Mouse (Mus musculus) lung, postnatal 0 days (tissue): ENCODE measurements around the gene Lpxn. TPM values are rescaled to one million over a fixed set of nuclear protein-coding genes. Genes with fewer than 3 reads are reported as not detected.

Source experiments
- ATAC-seq: fragments of 200-750 bp; cut with Nextera tagmentation; 2 replicates; pipeline ENCODE4 v1.8.0; 2017; ENCODE audit warnings: moderate library complexity
- DNase-seq: peaks from one replicate; pipeline ENCODE4 v3.0.0-alpha.2; 2016; ENCODE audit warnings: low spot score
- H3K27ac ChIP-seq: fragments of 300-500 bp; sonication (generic); 2 replicates; pipeline ENCODE4 v1.5.1; 2014; ENCODE audit warnings: antibody characterized with exemption, mild to moderate bottlenecking, low read length, mixed read lengths
- H3K27me3 ChIP-seq: fragments of 300-500 bp; sonication (generic); replicated peaks from 2 replicates; pipeline ENCODE4 v1.6.1; 2014; ENCODE audit warnings: low read length, mixed read lengths; ENCODE audit not compliant: insufficient read depth
- H3K36me3 ChIP-seq: fragments of 300-500 bp; sonication (generic); 2 replicates; pipeline ENCODE4 v1.6.1; 2014; ENCODE audit warnings: low read length, mixed read lengths; ENCODE audit not compliant: insufficient read depth
- H3K4me1 ChIP-seq: fragments of 300-500 bp; sonication (generic); 2 replicates; pipeline ENCODE4 v1.6.1; 2014; ENCODE audit warnings: antibody characterized with exemption, low read depth, low read length, mixed read lengths; ENCODE audit not compliant: insufficient read depth
- H3K4me2 ChIP-seq: fragments of 300-500 bp; sonication (generic); replicated peaks from 2 replicates; pipeline ENCODE4 v1.6.1; 2014; ENCODE audit warnings: low read depth, mild to moderate bottlenecking, low read length, moderate library complexity, mixed read lengths
- H3K4me3 ChIP-seq: fragments of 300-500 bp; sonication (generic); 2 replicates; pipeline ENCODE4 v1.5.1; 2014; ENCODE audit warnings: low read depth, low read length
- H3K9ac ChIP-seq: fragments of 300-500 bp; sonication (generic); replicated peaks from 2 replicates; pipeline ENCODE4 v1.6.1; 2014; ENCODE audit warnings: low read depth, mild to moderate bottlenecking
- H3K9me3 ChIP-seq: fragments of 300-500 bp; sonication (generic); 2 replicates; pipeline ENCODE4 v1.6.1; 2016; ENCODE audit warnings: low read length, mixed read lengths
- CTCF ChIP-seq: IDR thresholded peaks from 2 replicates; pipeline ENCODE4 v1.5.1; 2016; ENCODE audit warnings: antibody characterized with exemption, mild to moderate bottlenecking
- EP300 ChIP-seq: IDR thresholded peaks from 2 replicates; pipeline ENCODE4 v1.6.1; 2016; ENCODE audit warnings: antibody characterized with exemption, mild to moderate bottlenecking, control low read depth
- WGBS: fragments of 180-500 bp; shearing (Covaris S2); extraction: QIAGEN DNeasy Blood & Tissue Kit; methylation state at CpG from one replicate; pipeline ENCODE4 v1.1.7; 2014; 5-methylcytosine and 5-hydroxymethylcytosine counted together
- polyA plus RNA-seq: library from polyadenylated mRNA; unstranded; fragments of >200 nt; fragmentation: Nextera tagmentation; extraction: Ambion mirVana; gene quantifications from 2 replicates; pipeline ENCODE4 v1.2.1, GENCODE M21; 2015

The Lpxn gene
- polyA plus RNA-seq, 1 experiment from 2014 or later, result 3.7 TPM

GRCm38 (mm10) chr19:12802830-12803229 lies 6.8 kb downstream of the Lpxn start:
- ATAC-seq, result no peak
- H3K9ac ChIP-seq, result no peak overlapping the region
- WGBS, result 78% methylated on average over 3 of the region's 3 CpGs

GRCm38 (mm10) chr19:12804237-12804636 lies 8.2 kb downstream of the Lpxn start:
- ATAC-seq (no peak), DNase-seq (no peak)
- H3K4me3 ChIP-seq, result no peak overlapping the region
- H3K36me3 ChIP-seq, result no peaks in the 10 kb centered on the region
- H3K27ac ChIP-seq, result no peak overlapping the region
- H3K9ac ChIP-seq, result no peak overlapping the region
- no peak for TF ChIP-seq CTCF
- TF ChIP-seq EP300, result no peak
- no peaks in the 10 kb centered on the region for H3K4me1 ChIP-seq
- no peaks in the 10 kb centered on the region for H3K27me3 ChIP-seq
- 74% methylated on average over 1 of the region's 1 CpGs for WGBS
- no peaks in the 10 kb centered on the region for H3K9me3 ChIP-seq
- no peak overlapping the region for H3K4me2 ChIP-seq

More at GRCm38 (mm10) chr19:12802830-12803229, 6.8 kb downstream of the Lpxn start:
- no peaks in the 10 kb centered on the region for H3K36me3 ChIP-seq
- no peak overlapping the region for H3K4me3 ChIP-seq
- TF ChIP-seq EP300, result 0 out of 2 replicates have a peak, but pooled peaks have one; percentile 29
- TF ChIP-seq CTCF, result no peak
- no peak overlapping the region for H3K4me2 ChIP-seq
- no peaks in the 10 kb centered on the region for H3K9me3 ChIP-seq
- no peak for DNase-seq
- no peaks in the 10 kb centered on the region for H3K27me3 ChIP-seq
- H3K27ac ChIP-seq, result no peak overlapping the region
- H3K4me1 ChIP-seq, result no peaks in the 10 kb centered on the region

GRCm38 (mm10) chr19:12805730-12806129 lies 9.7 kb downstream of the Lpxn start:
- Histone ChIP-seq H3K4me1 (no peaks in the 10 kb centered on the region), H3K4me3 (no peak overlapping the region), H3K9me3 (no peaks in the 10 kb centered on the region), H3K4me2 (no peak overlapping the region), H3K9ac (no peak overlapping the region), H3K27ac (no peak overlapping the region), H3K27me3 (no peaks in the 10 kb centered on the region), H3K36me3 (no peaks in the 10 kb centered on the region)
- ATAC-seq, result no peak
- DNase-seq, result no peak
- WGBS, result 67% methylated on average over 3 of the region's 3 CpGs
- no peak for TF ChIP-seq EP300
- no peak for TF ChIP-seq CTCF

GRCm38 (mm10) chr19:12806214-12806613 lies 10.2 kb downstream of the Lpxn start:
- DNase-seq (no peak), ATAC-seq (no peak)
- H3K4me1 ChIP-seq, result no peaks in the 10 kb centered on the region
- H3K9ac ChIP-seq, result no peak overlapping the region
- 60% methylated on average over 2 of the region's 2 CpGs for WGBS
- no peaks in the 10 kb centered on the region for H3K27me3 ChIP-seq
- H3K4me3 ChIP-seq, result no peak overlapping the region
- no peak overlapping the region for H3K27ac ChIP-seq
- no peaks in the 10 kb centered on the region for H3K36me3 ChIP-seq
- no peak for TF ChIP-seq CTCF
- TF ChIP-seq EP300, result no peak
- H3K9me3 ChIP-seq, result no peaks in the 10 kb centered on the region
- no peak overlapping the region for H3K4me2 ChIP-seq

DNA sequence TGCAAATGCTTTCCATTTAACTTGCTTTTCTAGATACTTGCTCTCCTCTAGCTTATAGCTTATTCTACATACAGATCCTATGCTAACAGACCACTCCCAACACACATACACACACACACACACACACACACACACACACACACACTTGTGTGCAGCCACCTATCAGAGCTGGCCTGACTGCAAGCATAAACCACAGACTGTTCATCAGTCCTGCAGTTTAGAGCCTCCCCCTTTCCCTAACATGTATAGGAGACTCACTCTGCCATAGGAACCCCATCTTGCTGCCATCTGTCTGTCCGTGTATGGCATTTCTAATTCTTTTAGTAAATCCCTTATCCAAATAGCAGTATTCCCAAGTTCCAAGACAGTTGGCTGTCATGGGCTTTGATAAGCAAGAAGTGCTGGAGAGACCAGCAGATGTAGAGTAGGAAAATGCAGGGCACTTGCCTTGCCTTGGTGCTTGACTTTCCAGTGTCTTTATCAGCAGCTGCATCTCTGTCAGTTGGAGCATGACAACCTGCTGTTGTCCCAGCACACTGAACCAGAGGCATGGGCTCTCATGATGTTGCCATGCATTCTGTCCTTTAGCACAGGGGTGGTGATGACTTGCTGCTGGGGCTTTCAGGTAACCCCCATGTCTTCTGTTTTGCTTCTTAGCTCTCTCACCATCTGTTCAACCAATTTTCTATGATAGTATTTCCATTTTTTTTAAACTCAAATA lies 16.8 kb downstream of the Lpxn start:
- Histone ChIP-seq H3K27ac (no peak overlapping the region), H3K27me3 (no peaks in the 10 kb centered on the region), H3K9me3 (no peaks in the 10 kb centered on the region), H3K4me3 (no peak overlapping the region), H3K36me3 (no peaks in the 10 kb centered on the region), H3K4me2 (no peak overlapping the region), H3K4me1 (no peaks in the 10 kb centered on the region), H3K9ac (no peak overlapping the region)
- no peak for DNase-seq
- no peak for ATAC-seq
- TF ChIP-seq CTCF (no peak), EP300 (no peak)
- WGBS, result 50% methylated on average over 1 of the region's 1 CpGs

DNA sequence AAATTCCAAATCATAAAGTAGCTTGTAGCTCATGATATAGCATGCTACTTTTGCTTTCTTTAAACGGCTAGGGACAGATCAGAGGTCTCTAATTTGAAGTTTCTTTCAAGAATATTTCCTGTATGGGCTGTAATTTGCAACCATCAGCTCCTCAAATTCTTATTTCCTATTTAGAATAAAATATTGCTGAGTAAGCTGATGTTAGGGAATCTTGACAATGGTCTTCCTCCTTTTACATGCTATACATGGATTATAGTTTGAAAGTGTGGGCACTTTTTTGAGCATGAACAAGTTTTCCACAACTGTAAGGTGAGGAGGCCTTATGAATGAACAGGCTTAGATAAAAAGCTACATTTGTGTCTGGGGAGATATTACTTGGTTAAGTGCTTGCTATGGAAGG lies 17.9 kb downstream of the Lpxn start:
- no peak overlapping the region for H3K4me3 ChIP-seq
- TF ChIP-seq CTCF (no peak), EP300 (no peak)
- 69% methylated on average over 1 of the region's 1 CpGs for WGBS
- H3K27ac ChIP-seq, result no peak overlapping the region
- no peak for DNase-seq
- H3K9ac ChIP-seq, result no peak overlapping the region
- ATAC-seq, result no peak
- no peaks in the 10 kb centered on the region for H3K27me3 ChIP-seq
- H3K4me1 ChIP-seq, result no peaks in the 10 kb centered on the region
- no peaks in the 10 kb centered on the region for H3K9me3 ChIP-seq
- no peak overlapping the region for H3K4me2 ChIP-seq
- H3K36me3 ChIP-seq, result no peaks in the 10 kb centered on the region
